Mouse (Mus musculus) kidney, adult 2 months (tissue): ENCODE measurements at regions not wholly inside any gene's neighbourhood (a gene's known extent, or its start where the extent isn't known, plus 50 kb on each side); places are given as distances from the start of the nearest gene placed in this dataset.

ENCODE experiments used
- CTCF ChIP-seq: fragments of 200-500 bp; conservative IDR thresholded peaks from 2 replicates; pipeline ENCODE4 v1.5.1; 2011; ENCODE audit warnings: low read depth, mild to moderate bottlenecking, control low read depth, low read length, moderate library complexity, mixed read lengths; ENCODE audit not compliant: insufficient read depth, insufficient read length
- POLR2A ChIP-seq: fragments of 200-500 bp; IDR thresholded peaks from one replicate; pipeline ENCODE4 v1.6.1; 2011; ENCODE audit warnings: low read depth, low read length, control low read depth

- TF ChIP-seq POLR2A: no peak
- TF ChIP-seq CTCF: no peak
These were observed 651.8 kb upstream of the Arrdc3 start for GRCm38 (mm10) chr13:80231381-80231780.
